Mouse (Mus musculus): ENCODE measurements around the gene Imp3. TPM values are rescaled to one million over a fixed set of nuclear protein-coding genes. Genes with fewer than 3 reads are reported as not detected.

Imp3 gene
- polyA plus RNA-seq, 1 experiment = 184 TPM

DNA sequence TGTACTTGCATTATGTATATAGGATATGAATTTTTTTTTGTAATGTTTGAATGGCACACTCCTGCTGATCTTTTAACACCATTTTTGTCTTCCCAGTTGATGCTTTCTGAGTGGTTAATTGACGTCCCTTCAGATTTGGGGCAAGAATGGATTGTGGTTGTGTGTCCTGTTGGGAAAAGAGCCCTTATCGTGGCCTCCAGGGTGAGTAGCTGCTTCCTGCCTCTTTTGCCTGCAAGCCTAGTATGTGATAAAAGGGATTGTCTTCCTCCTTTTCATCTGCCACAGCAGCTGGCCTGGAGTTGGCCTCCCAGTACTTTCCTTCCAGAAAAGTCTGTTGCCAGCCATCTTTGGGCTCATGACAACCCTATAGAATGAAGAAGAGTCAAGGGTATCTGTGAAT is 32.9 kb downstream of the Imp3 start:
- DNase-seq (ENCODE audit: low read depth) = no peak

DNA sequence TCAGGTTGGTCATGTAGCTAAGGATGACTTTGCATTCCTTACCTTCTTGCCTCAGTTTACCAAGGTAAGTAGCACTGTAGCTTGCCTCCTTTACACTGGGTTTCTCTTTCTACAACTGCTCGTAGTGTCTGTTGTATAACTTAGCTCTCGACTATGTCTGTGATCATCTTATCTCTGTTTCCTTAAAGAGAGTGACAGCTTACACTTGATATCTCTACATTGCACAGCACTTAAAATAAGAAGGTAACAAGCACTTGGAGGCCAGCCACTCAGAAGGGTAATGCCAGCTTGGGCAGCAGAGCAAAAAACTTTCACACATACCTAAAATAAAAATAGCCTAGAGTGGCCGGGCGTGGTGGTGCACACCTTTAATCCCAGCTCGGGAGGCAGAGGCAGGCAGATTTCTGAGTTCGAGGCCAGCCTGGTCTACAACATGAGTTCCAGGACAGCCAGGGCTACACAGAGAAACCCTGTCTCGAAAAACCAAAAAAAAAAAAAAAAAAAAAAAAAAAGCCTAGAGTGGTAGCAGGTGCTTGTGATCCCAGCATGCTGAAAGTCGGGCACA is 36.8 kb downstream of the Imp3 start:
- no peak for DNase-seq (ENCODE audit: low read depth)

DNA sequence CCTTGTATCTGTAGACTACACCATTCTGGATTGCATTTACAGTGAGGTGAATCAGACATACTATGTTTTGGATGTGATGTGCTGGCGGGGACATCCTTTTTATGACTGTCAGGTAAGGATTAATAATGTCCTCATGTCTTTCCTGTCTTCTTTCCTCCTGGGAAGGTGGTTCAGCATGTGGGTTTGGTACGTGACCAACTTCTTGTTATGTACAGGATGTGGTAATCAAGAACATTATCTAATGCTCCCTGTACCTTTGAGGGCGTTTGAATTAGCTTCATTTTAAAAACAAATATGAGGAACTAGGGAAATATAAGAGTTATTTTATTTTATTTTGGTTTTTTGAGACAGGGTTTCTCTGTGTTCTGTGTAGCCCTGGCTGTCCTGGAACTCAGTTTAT is 37.9 kb downstream of the Imp3 start:
- no peak for DNase-seq (ENCODE audit: low read depth)

DNA sequence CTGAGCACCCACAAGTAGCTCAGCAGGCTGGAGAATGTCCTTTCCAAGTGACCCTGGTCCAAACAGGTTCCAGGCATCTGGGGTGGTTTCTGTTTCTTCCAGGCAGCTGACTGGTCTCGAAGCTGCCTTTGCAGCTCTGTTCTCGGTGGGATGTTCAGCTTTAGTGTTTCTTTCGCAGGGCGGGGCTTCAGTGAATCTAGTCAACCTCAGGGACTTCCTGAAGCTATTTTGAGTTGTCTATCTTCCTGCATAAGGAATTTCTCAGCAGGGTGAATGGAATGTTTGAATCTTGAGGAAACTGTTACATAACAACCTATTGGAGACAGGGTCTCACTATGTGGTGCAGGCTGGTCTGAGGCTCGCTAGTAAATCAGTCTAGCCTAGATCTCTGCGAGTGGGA is 42.9 kb downstream of the Imp3 start:
- DNase-seq (ENCODE audit: low read depth) = no peak

DNA sequence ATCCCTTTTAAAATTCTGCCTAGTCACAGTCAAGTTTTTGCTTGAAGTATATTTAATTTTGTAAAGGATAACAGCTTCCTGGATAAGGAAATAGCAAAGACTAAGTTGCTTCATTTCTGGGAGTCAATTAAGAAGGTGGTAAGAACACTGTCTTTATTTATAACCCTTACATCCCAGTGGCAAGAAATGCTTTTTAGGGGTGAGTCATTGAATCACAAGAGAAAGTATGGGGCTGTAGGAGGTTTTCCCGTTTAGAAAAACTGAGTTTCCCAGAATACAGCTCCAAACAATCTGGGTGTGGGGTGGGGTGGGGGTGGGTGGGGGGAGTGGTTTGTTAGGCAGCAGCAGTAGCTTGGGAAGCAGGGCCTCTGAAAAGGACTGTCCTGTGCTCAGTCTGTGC is 44.2 kb downstream of the Imp3 start:
- no peak for DNase-seq (ENCODE audit: low read depth)

Other genes starting within 250 kb of the Imp3 start
- 153 and 268 TPM in 2 replicates for gene Lingo1, start 141.0 kb upstream of the Imp3 start, polyA plus RNA-seq (2012; rRNA removed)
- gene Odf3l1, start 72.8 kb upstream of the Imp3 start, polyA plus RNA-seq (2012; rRNA removed) = 10.4 and 22.7 TPM in 2 replicates
- 19.1 and 21.0 TPM in 2 replicates for gene Cspg4, start 72.4 kb upstream of the Imp3 start, polyA plus RNA-seq (2012; rRNA removed)
- 14.4 and 17.4 TPM in 2 replicates for gene Snx33, start 9.1 kb upstream of the Imp3 start, polyA plus RNA-seq (2012; rRNA removed)
- gene Snupn, start 13.4 kb downstream of the Imp3 start, polyA plus RNA-seq (2012; rRNA removed) = 5.3 and 8.5 TPM in 2 replicates
- 29.9 and 33.6 TPM in 2 replicates for gene Ptpn9, start 57.4 kb downstream of the Imp3 start, polyA plus RNA-seq (2012; rRNA removed)
- gene Sin3a, start 134.6 kb downstream of the Imp3 start, polyA plus RNA-seq (2012; rRNA removed) = 65.9 and 79.2 TPM in 2 replicates
- gene Man2c1, start 193.2 kb downstream of the Imp3 start, polyA plus RNA-seq (2012; rRNA removed) = 182 and 217 TPM in 2 replicates
- gene Neil1, start 210.8 kb downstream of the Imp3 start, polyA plus RNA-seq (2012; rRNA removed) = 9.4 and 9.9 TPM in 2 replicates
- 139 and 197 TPM in 2 replicates for gene Commd4, start 220.9 kb downstream of the Imp3 start, polyA plus RNA-seq (2012; rRNA removed)